Mouse (Mus musculus) forebrain, postnatal 0 days (tissue): Measurements from ENCODE around the gene Klrc3. TPM values are rescaled to one million over a fixed set of nuclear protein-coding genes. Genes with fewer than 3 reads are reported as not detected.
"Not testable (repeated sequence)": the region's sequence is repeated elsewhere in the genome, so short reads cannot be mapped to it uniquely, and the experiment has no call there.

ENCODE experiments used
- ATAC-seq: fragments of 200-750 bp; cut with Nextera tagmentation; 2 replicates; pipeline ENCODE4 v1.8.0; 2017; ENCODE audit warnings: mild to moderate bottlenecking, moderate library complexity
- DNase-seq: peaks from one replicate; pipeline ENCODE4 v3.0.0-alpha.2; 2015
- H3K27ac ChIP-seq: fragments of 300-500 bp; sonication (generic); 2 replicates; pipeline ENCODE4 v1.5.1; 2014; ENCODE audit warnings: low read depth, mild to moderate bottlenecking, antibody characterized with exemption, low read length, moderate library complexity, mixed read lengths
- H3K27me3 ChIP-seq: fragments of 300-500 bp; sonication (generic); 2 replicates; pipeline ENCODE4 v1.6.1; 2014; ENCODE audit warnings: mild to moderate bottlenecking, low read length, mixed read lengths; ENCODE audit not compliant: insufficient read depth
- H3K36me3 ChIP-seq: fragments of 300-500 bp; sonication (generic); 2 replicates; pipeline ENCODE4 v1.6.1; 2014; ENCODE audit warnings: mild to moderate bottlenecking, moderate library complexity; ENCODE audit not compliant: insufficient read depth
- H3K4me1 ChIP-seq: fragments of 300-500 bp; sonication (generic); 2 replicates; pipeline ENCODE4 v1.6.1; 2014; ENCODE audit warnings: antibody characterized with exemption; ENCODE audit not compliant: insufficient read depth
- H3K4me2 ChIP-seq: fragments of 300-500 bp; sonication (generic); 2 replicates; pipeline ENCODE4 v1.6.1; 2014; ENCODE audit warnings: low read depth, mild to moderate bottlenecking, moderate library complexity
- H3K4me3 ChIP-seq: fragments of 300-500 bp; sonication (generic); 2 replicates; pipeline ENCODE4 v1.5.1; 2014; ENCODE audit warnings: low read depth, low read length, mixed read lengths
- H3K9ac ChIP-seq: fragments of 300-500 bp; sonication (generic); 2 replicates; pipeline ENCODE4 v1.6.1; 2014; ENCODE audit warnings: mild to moderate bottlenecking
- H3K9me3 ChIP-seq: fragments of 300-500 bp; sonication (generic); 2 replicates; pipeline ENCODE4 v1.6.1; 2016; ENCODE audit warnings: low read length
- CTCF ChIP-seq: sonication (generic); IDR thresholded peaks from 2 replicates; pipeline ENCODE4 v1.5.1; 2016; ENCODE audit warnings: antibody characterized with exemption, control low read depth, low read depth
- WGBS: fragments of 180-500 bp; shearing (Covaris S2); extraction: QIAGEN DNeasy Blood & Tissue Kit; methylation state at CpG from one replicate; pipeline ENCODE4 v1.1.7; 2014; 5-methylcytosine and 5-hydroxymethylcytosine counted together
- polyA plus RNA-seq: library from polyadenylated mRNA; unstranded; fragments of >200 nt; fragmentation: Nextera tagmentation; extraction: Ambion mirVana; gene quantifications from 2 replicates; pipeline ENCODE4 v1.2.1, GENCODE M21; 2015
- total RNA-seq: library from RNA; depleted of rRNA; stranded (reverse); fragments of >200 nt; gene quantifications from 2 replicates; pipeline ENCODE4 v1.2.3, GENCODE M21; 2014; rRNA removed

Gene Klrc3
- total RNA-seq (not detected in 2 replicates), polyA plus RNA-seq (not detected in 2 replicates)

DNA sequence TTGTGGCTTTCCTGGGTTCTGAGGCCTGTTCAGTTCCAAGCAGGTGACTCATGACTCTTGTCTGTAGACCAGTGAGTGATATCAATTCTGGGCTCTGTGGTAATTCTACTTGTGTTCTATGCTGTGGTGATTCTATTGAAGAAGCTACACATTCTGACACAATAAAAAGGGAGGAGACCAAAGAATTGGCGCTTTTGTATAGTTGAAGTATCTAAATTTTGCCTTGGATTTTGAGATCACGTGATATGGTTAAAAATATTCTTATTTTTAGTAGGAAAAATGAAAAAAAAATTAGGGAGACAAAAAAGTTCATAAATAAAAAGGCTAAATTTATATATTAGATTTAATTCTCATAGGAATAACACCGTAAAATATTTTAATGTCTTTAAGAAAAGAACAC lies at the start of gene Klrc3:
Klrc3 (minus strand) TSS at position 101 of the 400 bp plus-strand sequence.
- not testable (repeated sequence) for H3K9ac ChIP-seq, H3K4me1 ChIP-seq, ATAC-seq, DNase-seq, H3K27ac ChIP-seq, H3K27me3 ChIP-seq, H3K4me2 ChIP-seq, H3K9me3 ChIP-seq, H3K36me3 ChIP-seq, H3K4me3 ChIP-seq
- WGBS = 77% methylated on average over 3 of the region's 3 CpGs

DNA sequence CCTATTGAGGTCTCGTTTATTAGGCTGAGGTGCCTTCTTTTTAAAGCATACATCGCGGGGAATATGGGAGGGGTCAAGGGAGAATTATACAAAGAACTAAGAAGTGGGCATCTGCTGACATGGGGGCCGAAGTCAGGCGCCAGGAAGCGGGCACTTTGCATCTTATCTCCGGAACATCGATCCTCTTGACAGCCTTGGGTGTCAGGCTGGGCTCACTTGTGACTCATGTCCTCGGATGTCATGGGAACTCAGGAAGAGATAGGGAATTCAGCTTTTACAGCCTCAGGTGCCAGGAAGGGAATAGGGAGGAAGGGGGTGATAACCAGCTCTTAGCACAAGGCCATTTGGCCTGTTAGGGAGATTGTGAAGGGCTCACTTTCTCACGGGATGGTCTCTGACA lies 48.3 kb upstream of the Klrc3 start:
- H3K27ac ChIP-seq, H3K9me3 ChIP-seq, H3K9ac ChIP-seq, H3K36me3 ChIP-seq, DNase-seq, H3K4me3 ChIP-seq, H3K27me3 ChIP-seq, H3K4me2 ChIP-seq, H3K4me1 ChIP-seq, ATAC-seq: not testable (repeated sequence)
- WGBS = 87% methylated on average over 10 of the region's 10 CpGs

- H3K4me1 ChIP-seq = no peaks in the 10 kb centered on the region
- H3K4me3 ChIP-seq = no peak overlapping the region
- H3K36me3 ChIP-seq = no peaks in the 10 kb centered on the region
- 78% methylated on average over 1 of the region's 1 CpGs for WGBS
- H3K9ac ChIP-seq = no peak overlapping the region
- ATAC-seq = no peak
- TF ChIP-seq CTCF = no peak
- H3K27me3 ChIP-seq = no peaks in the 10 kb centered on the region
- H3K9me3 ChIP-seq = no peaks in the 10 kb centered on the region
- DNase-seq = no peak
- no peak overlapping the region for H3K27ac ChIP-seq
- H3K4me2 ChIP-seq = no peak overlapping the region
These were observed 37.2 kb upstream of the Klrc3 start for GRCm38 (mm10) chr6:129680379-129680778.

DNA sequence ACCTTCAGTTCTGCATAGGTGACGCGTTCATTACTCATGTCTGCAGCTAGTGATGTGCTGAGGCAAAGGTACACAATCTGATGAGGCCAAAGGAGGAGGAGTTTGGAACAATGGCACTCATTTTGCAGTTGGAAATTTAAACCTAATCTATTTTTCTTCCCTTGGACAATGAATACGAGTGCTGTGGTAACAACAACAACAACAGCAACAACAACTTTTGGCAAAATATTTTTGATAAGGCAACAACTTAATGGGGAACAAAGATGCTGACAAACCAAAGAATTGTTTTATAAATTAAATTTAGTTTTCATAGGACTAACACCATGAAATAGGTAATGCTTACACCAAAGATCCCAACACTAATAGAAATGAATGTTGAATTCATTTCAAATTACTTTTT lies 35.7 kb upstream of the Klrc3 start, which contains the start of gene Klrc1:
Klrc1 (minus strand) TSS at position 101 of the 400 bp plus-strand sequence.
- H3K36me3 ChIP-seq = no peaks in the 10 kb centered on the region
- no peak for ATAC-seq
- no peaks in the 10 kb centered on the region for H3K4me1 ChIP-seq
- no peak within 1 kb of the TSS for H3K4me2 ChIP-seq
- H3K4me3 ChIP-seq = no peak within 1 kb of the TSS
- whole genome bisulfite sequencing = 88% methylated on average over 3 of the region's 3 CpGs
- H3K27me3 ChIP-seq = no peaks in the 10 kb centered on the region
- H3K27ac ChIP-seq = no peak within 1 kb of the TSS
- H3K9me3 ChIP-seq = no peaks in the 10 kb centered on the region
- no peak within 1 kb of the TSS for H3K9ac ChIP-seq
- no peak for TF ChIP-seq CTCF
- DNase-seq = no peak

DNA sequence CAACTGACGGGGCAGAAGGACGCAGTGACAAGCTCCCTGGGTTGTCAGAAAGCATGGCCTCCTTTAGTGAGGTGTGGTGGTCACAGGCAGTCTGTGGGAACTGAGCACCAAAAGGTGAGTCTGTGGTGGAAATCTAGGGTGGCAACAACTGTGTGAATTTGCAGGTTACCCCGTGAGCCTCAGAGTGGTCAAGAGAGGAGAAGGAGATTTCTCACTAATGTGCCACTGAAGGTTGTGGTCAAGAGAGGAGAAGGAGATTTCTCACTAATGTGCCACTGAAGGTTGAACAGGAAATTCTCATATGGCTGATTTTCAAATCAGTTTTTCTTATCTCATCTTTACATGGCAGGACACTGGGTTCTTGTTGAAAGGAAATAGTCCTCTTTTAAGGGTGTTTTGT lies 18.2 kb upstream of the Klrc3 start:
- WGBS = no CpG with 5 or more reads among the region's 3 CpGs

DNA sequence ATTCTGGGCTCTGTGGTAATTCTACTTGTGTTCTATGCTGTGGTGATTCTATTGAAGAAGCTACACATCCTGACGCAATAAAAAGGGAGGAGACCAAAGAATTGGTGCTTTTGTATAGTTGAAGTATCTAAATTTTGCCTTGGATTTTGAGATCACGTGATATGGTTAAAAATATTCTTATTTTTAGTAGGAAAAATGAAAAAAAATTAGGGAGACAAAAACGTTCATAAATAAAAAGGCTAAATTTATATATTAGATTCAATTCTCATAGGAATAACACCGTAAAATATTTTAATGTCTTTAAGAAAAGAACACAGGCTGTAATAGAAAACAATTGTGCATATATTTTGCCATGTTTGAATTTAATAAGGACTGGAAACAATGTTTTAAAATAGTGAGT lies 17.5 kb upstream of the Klrc3 start, which contains the start of gene Klrc2:
Klrc2 (minus strand) TSS at position 101 of the 400 bp plus-strand sequence.
- not testable (repeated sequence) for DNase-seq, H3K4me2 ChIP-seq, H3K27ac ChIP-seq, ATAC-seq, H3K9me3 ChIP-seq, H3K9ac ChIP-seq, H3K27me3 ChIP-seq, H3K36me3 ChIP-seq, H3K4me1 ChIP-seq, H3K4me3 ChIP-seq
- whole genome bisulfite sequencing = 78% methylated on average over 4 of the region's 4 CpGs

More for the DNA sequence above, 18.2 kb upstream of the Klrc3 start:
- DNase-seq, H3K27me3 ChIP-seq, ATAC-seq, H3K4me1 ChIP-seq, H3K36me3 ChIP-seq, H3K4me3 ChIP-seq, H3K4me2 ChIP-seq, H3K9me3 ChIP-seq, H3K27ac ChIP-seq, H3K9ac ChIP-seq: not testable (repeated sequence)

GRCm38 (mm10) chr6:129644054-129644453 lies 917 bp upstream of the Klrc3 start:
- H3K27ac ChIP-seq, H3K9ac ChIP-seq, H3K27me3 ChIP-seq, H3K4me2 ChIP-seq, H3K4me1 ChIP-seq, H3K9me3 ChIP-seq, H3K4me3 ChIP-seq, DNase-seq, H3K36me3 ChIP-seq, ATAC-seq: not testable (repeated sequence)
- 100% methylated on average over 1 of the region's 3 CpGs for WGBS

DNA sequence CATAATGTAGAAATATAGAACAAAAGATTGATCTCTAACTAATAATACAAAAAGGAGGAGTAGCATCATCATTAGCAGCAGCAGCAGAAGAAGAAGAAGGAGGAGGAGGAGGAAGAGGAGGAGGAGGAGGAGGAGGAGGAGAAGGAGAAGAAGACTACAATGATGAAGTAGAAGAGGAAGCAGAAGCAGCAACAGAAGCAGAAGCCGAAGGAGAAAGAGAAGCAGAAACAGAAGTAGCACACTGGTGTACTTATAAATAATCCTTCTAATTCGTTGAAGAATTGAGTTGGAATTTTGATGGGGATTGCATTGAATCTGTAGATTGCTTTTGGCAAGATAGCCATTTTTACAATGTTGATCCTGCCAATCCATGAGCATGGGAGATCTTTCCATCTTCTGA lies 12.1 kb downstream of the Klrc3 start:
- 83% methylated on average over 2 of the region's 2 CpGs for WGBS
- not testable (repeated sequence) for H3K9ac ChIP-seq, H3K4me1 ChIP-seq

More for the DNA sequence above, 12.1 kb downstream of the Klrc3 start:
- not testable (repeated sequence) for H3K4me3 ChIP-seq, DNase-seq, H3K36me3 ChIP-seq, H3K27me3 ChIP-seq, ATAC-seq, H3K4me2 ChIP-seq, H3K9me3 ChIP-seq, H3K27ac ChIP-seq
